26 mouse cellular contexts compared by ENCODE assay signal in genomic region chr2:147247981-147248514, GRCm38 (mm10). TPM values are rescaled to one million over a fixed set of nuclear protein-coding genes. Genes with fewer than 3 reads are reported as not detected.
A peak's percentile ranks its signal among the peaks of the same experiment; 100 is the strongest.
DNase-seq lines count a peak whose midpoint lies in the region; ATAC-seq and TF ChIP-seq lines count a peak whose summit lies in the region.
"Had no signal": no experiment of that assay in that cellular context is flagged by ENCODE, and none has a peak within 500 bp of the region (broad histone marks: within the 10 kb centered on the region; RNA-seq: fewer than 3 reads in every experiment).

No protein-coding gene starts in this region.

- no peak overlapping the region for H3K4me3 ChIP-seq in kidney, embryonic 14.5 days (ENCODE audit: low read length)
- no peak overlapping the region for H3K4me3 ChIP-seq in kidney, postnatal 0 days (replicated peaks; ENCODE audit: low read depth, low read length)
- no peak overlapping the region for H3K4me3 ChIP-seq in left cerebral cortex, adult 2 months
- H3K4me3 ChIP-seq: embryonic facial prominence, embryonic 13.5 days; forebrain, embryonic 12.5 days; gastrocnemius, adult 2 months; heart, embryonic 13.5 days; hindbrain, embryonic 15.5 days had no signal

- ATAC-seq in kidney, embryonic 14.5 days (ENCODE audit: low FRiP score, low TSS enrichment): no peak
- ATAC-seq in kidney, postnatal 0 days (replicated peaks; ENCODE audit: low FRiP score, low read depth): peak; percentile 42; the same call in 1 of the 2 replicates
- ATAC-seq: activated CD4-positive, CD25-positive, alpha-beta regulatory T cell, adult 4 months; forebrain, postnatal 0 days; Patski had no signal

- no peaks in the 10 kb centered on the region for H3K36me3 ChIP-seq in kidney, embryonic 14.5 days (ENCODE audit: control insufficient read depth, insufficient read depth, low read length)
- no peaks in the 10 kb centered on the region for H3K36me3 ChIP-seq in kidney, postnatal 0 days (ENCODE audit: insufficient read depth, low read length)
- H3K36me3 ChIP-seq: embryonic facial prominence, embryonic 13.5 days; forebrain, embryonic 12.5 days; heart, embryonic 13.5 days; hindbrain, embryonic 15.5 days had no signal

- no peak overlapping the region for H3K9ac ChIP-seq in kidney, embryonic 14.5 days (ENCODE audit: low read depth, low read length)
- H3K9ac ChIP-seq in kidney, postnatal 0 days (ENCODE audit: low read depth, low read length): no peak overlapping the region
- H3K9ac ChIP-seq: embryonic facial prominence, embryonic 13.5 days; forebrain, embryonic 12.5 days; forebrain, postnatal 0 days; heart, embryonic 13.5 days; hindbrain, embryonic 15.5 days had no signal

- peak; percentile 49 for DNase-seq in kidney, adult 18-20 months
- peak; percentile 39 to 49 for DNase-seq in kidney, adult 8-10 months
- DNase-seq in kidney, postnatal 0 days (ENCODE audit: low spot score): no peak
- DNase-seq in kidney, postnatal 36 days: peak; percentile 52 to 70
- DNase-seq in left cerebral cortex, adult 2 months (ENCODE audit: extremely low spot score in 1 of 2, low spot score in 2 of 2): no peak
- no peak for DNase-seq in layer of hippocampus, postnatal 25 days (ENCODE audit: extremely low spot score in 1 of 2, low spot score in 1 of 2)
- DNase-seq in frontal cortex, adult 2 months (ENCODE audit: extremely low spot score in 1 of 2, low spot score in 1 of 2): no peak
- DNase-seq: adrenal gland, postnatal 25 days; cerebellum, adult 18-20 months; cerebellum, adult 9-11 months; cerebellum, postnatal 36 days; forebrain, postnatal 0 days; gastrocnemius, adult 2 months; gastrocnemius, postnatal 25 days; heart, postnatal 36 days had no signal

- H3K27me3 ChIP-seq in kidney, embryonic 14.5 days (ENCODE audit: control insufficient read depth, insufficient read depth, low read length): no peaks in the 10 kb centered on the region
- no peaks in the 10 kb centered on the region for H3K27me3 ChIP-seq in kidney, postnatal 0 days (ENCODE audit: insufficient read depth, low read length)

- no peaks in the 10 kb centered on the region for H3K9me3 ChIP-seq in kidney, embryonic 14.5 days (ENCODE audit: control insufficient read depth, low read length)
- no peaks in the 10 kb centered on the region for H3K9me3 ChIP-seq in kidney, postnatal 0 days (replicated peaks; ENCODE audit: low read length)
- H3K9me3 ChIP-seq: embryonic facial prominence, embryonic 13.5 days; forebrain, embryonic 12.5 days; heart, embryonic 13.5 days; hindbrain, embryonic 15.5 days had no signal

- TF ChIP-seq CTCF in kidney, postnatal 0 days (IDR thresholded peaks at IDR 0.05; ENCODE audit: low read depth): no peak
- no peak for TF ChIP-seq CTCF in left cerebral cortex, adult 2 months (IDR thresholded peaks at IDR 0.05)

- 69% methylated on average over 6 of the region's 6 CpGs for WGBS in kidney, embryonic 14.5 days
- WGBS in kidney, postnatal 0 days: 64% methylated on average over 6 of the region's 6 CpGs

- intact Hi-C loops in left cerebral cortex, adult 2 months (cut with DNase I): no loop called here

- no peak overlapping the region for H3K4me2 ChIP-seq in kidney, embryonic 14.5 days (replicated peaks; ENCODE audit: low read depth, low read length)
- no peak overlapping the region for H3K4me2 ChIP-seq in kidney, postnatal 0 days (ENCODE audit: low read length)
- H3K4me2 ChIP-seq: embryonic facial prominence, embryonic 13.5 days; forebrain, embryonic 12.5 days; heart, embryonic 13.5 days; hindbrain, embryonic 15.5 days had no signal

- H3K4me1 ChIP-seq in kidney, embryonic 14.5 days (ENCODE audit: control insufficient read depth, insufficient read depth, low read length): no peaks in the 10 kb centered on the region
- H3K4me1 ChIP-seq in kidney, postnatal 0 days (replicated peaks; ENCODE audit: insufficient read depth, low read length): 0 out of 2 replicates have a peak, but pooled peaks cover 2% of the 10 kb centered on the region
- H3K4me1 ChIP-seq: embryonic facial prominence, embryonic 13.5 days; forebrain, embryonic 12.5 days; heart, embryonic 13.5 days; hindbrain, embryonic 15.5 days had no signal

- H3K27ac ChIP-seq in kidney, embryonic 14.5 days (ENCODE audit: low read depth, low read length): no peak overlapping the region
- H3K27ac ChIP-seq in kidney, postnatal 0 days: no peak overlapping the region
- no peak overlapping the region for H3K27ac ChIP-seq in left cerebral cortex, adult 2 months
- H3K27ac ChIP-seq: embryonic facial prominence, embryonic 13.5 days; forebrain, embryonic 12.5 days; gastrocnemius, adult 2 months; heart, embryonic 13.5 days; hindbrain, embryonic 15.5 days had no signal

RNA-seq across cellular contexts. Expression of gene Nkx2-2, which starts 54.0 kb away (rescaled TPM):
- polyA plus RNA-seq in kidney, embryonic 14.5 days (2014; fragmentation: Nextera tagmentation; extraction: Ambion mirVana): not detected in 2 replicates
- polyA plus RNA-seq in kidney, postnatal 0 days (2015; fragmentation: Nextera tagmentation; extraction: Ambion mirVana): 0.20 TPM in 1 of 2 replicates, not detected in the other
- 1 to 10 TPM; 4.1 to 4.5 TPM for total RNA-seq in left cerebral cortex, adult 2 months (2021)
- 1 to 10 TPM; 8.9 to 9.5 TPM for total RNA-seq in layer of hippocampus, postnatal 25 days (2021)
- 7.0 and 7.4 TPM in 2 replicates for polyA plus RNA-seq in frontal cortex, adult 2 months (2012; rRNA removed)
- total RNA-seq: adrenal gland, adult 18-20 months; adrenal gland, postnatal 25 days; CH12.LX; gastrocnemius, adult 2 months; gastrocnemius, postnatal 25 days; granulocyte monocyte progenitor cell, adult 5-6 weeks; heart, postnatal 36 days had no signal
- polyA plus RNA-seq: activated CD4-positive, CD25-positive, alpha-beta regulatory T cell, adult 4 months; embryonic facial prominence, embryonic 13.5 days; heart, embryonic 13.5 days; heart, postnatal 0 days; Patski had no signal

Comparison
In these comparisons a context has a peak if more than half of its experiments do, and no peak if none do; other contexts are left out.
1. DNase-seq: peak in kidney, adult 18-20 months (single experiment), kidney, adult 8-10 months (2 of 2) and kidney, postnatal 36 days (2 of 2); none in kidney, postnatal 0 days (single experiment), left cerebral cortex, adult 2 months (0 of 2), layer of hippocampus, postnatal 25 days (0 of 2) and frontal cortex, adult 2 months (0 of 2).